Mouse (Mus musculus): Measurements from ENCODE around the gene Fgfr2. TPM values are rescaled to one million over a fixed set of nuclear protein-coding genes. Genes with fewer than 3 reads are reported as not detected.

Fgfr2 gene
- total and polyA plus RNA-seq, 2 experiments from 2014 or later, result 17.1 to 47.6 TPM

GRCm38 (mm10) chr7:130940733-130941132 is 2182.4 kb downstream of the Fgfr2 start:
- no peaks in the 10 kb centered on the region for H3K9me3 ChIP-seq (ENCODE audit: low read length)
- no peaks in the 10 kb centered on the region for H3K4me1 ChIP-seq (ENCODE audit: insufficient read depth)
- no peak overlapping the region for H3K4me2 ChIP-seq (ENCODE audit: low read depth)
- H3K36me3 ChIP-seq (ENCODE audit: insufficient read depth), result no peaks in the 10 kb centered on the region
- 71% methylated on average over 8 of the region's 8 CpGs for WGBS
- H3K27ac ChIP-seq (ENCODE audit: low read depth, low read length), result no peak overlapping the region
- ATAC-seq (no peak), DNase-seq (no peak)
- no peak overlapping the region for H3K4me3 ChIP-seq (ENCODE audit: low read depth, low read length)
- peaks cover 20% of the 10 kb centered on the region for H3K27me3 ChIP-seq (ENCODE audit: insufficient read depth, low read length)
- H3K9ac ChIP-seq, result no peak overlapping the region
- TF ChIP-seq CTCF (IDR thresholded peaks at IDR 0.05; ENCODE audit: low read depth), result no peak

GRCm38 (mm10) chr7:130938896-130939295 is 2184.3 kb downstream of the Fgfr2 start:
- Histone ChIP-seq H3K27ac (ENCODE audit: low read depth, low read length) (no peak overlapping the region), H3K9me3 (ENCODE audit: low read length) (no peaks in the 10 kb centered on the region), H3K4me3 (ENCODE audit: low read depth, low read length) (no peak overlapping the region), H3K9ac (no peak overlapping the region), H3K4me2 (ENCODE audit: low read depth) (no peak overlapping the region), H3K4me1 (ENCODE audit: insufficient read depth) (peaks cover 7% of the 10 kb centered on the region), H3K36me3 (ENCODE audit: insufficient read depth) (no peaks in the 10 kb centered on the region), H3K27me3 (ENCODE audit: insufficient read depth, low read length) (peaks cover 33% of the 10 kb centered on the region)
- TF ChIP-seq CTCF (IDR thresholded peaks at IDR 0.05; ENCODE audit: low read depth), result no peak
- DNase-seq (no peak), ATAC-seq (no peak)
- WGBS, result 87% methylated on average over 8 of the region's 8 CpGs

GRCm38 (mm10) chr7:130938005-130938404 is 2185.1 kb downstream of the Fgfr2 start:
- ATAC-seq (no peak), DNase-seq (no peak)
- 62% methylated on average over 4 of the region's 4 CpGs for WGBS
- Histone ChIP-seq H3K9ac (no peak overlapping the region), H3K36me3 (ENCODE audit: insufficient read depth) (no peaks in the 10 kb centered on the region), H3K9me3 (ENCODE audit: low read length) (no peaks in the 10 kb centered on the region), H3K27ac (ENCODE audit: low read depth, low read length) (no peak overlapping the region), H3K27me3 (ENCODE audit: insufficient read depth, low read length) (peaks cover 33% of the 10 kb centered on the region), H3K4me1 (ENCODE audit: insufficient read depth) (peaks cover 7% of the 10 kb centered on the region), H3K4me2 (ENCODE audit: low read depth) (no peak overlapping the region), H3K4me3 (ENCODE audit: low read depth, low read length) (no peak overlapping the region)
- TF ChIP-seq CTCF (IDR thresholded peaks at IDR 0.05; ENCODE audit: low read depth), result no peak

GRCm38 (mm10) chr7:130937266-130937841 is 2185.8 kb downstream of the Fgfr2 start:
- no peak for DNase-seq
- H3K4me3 ChIP-seq (ENCODE audit: low read depth, low read length), result 0 out of 2 replicates have a peak overlapping the region, but pooled peaks have one; percentile 1
- 27% methylated on average over 12 of the region's 12 CpGs for WGBS

GRCm38 (mm10) chr7:130936472-130936951 is 2186.6 kb downstream of the Fgfr2 start:
- Histone ChIP-seq H3K9me3 (ENCODE audit: low read length) (no peaks in the 10 kb centered on the region), H3K27ac (ENCODE audit: low read depth, low read length) (peak overlapping the region; percentile 29; the same call in 1 of the 2 replicates), H3K4me2 (ENCODE audit: low read depth) (peak overlapping the region; percentile 67), H3K4me1 (ENCODE audit: insufficient read depth) (peaks cover 7% of the 10 kb centered on the region), H3K36me3 (ENCODE audit: insufficient read depth) (no peaks in the 10 kb centered on the region), H3K9ac (peak overlapping the region; percentile 41), H3K4me3 (ENCODE audit: low read depth, low read length) (peak overlapping the region; percentile 46), H3K27me3 (ENCODE audit: insufficient read depth, low read length) (peaks cover 33% of the 10 kb centered on the region)
- peak; percentile 56 for ATAC-seq
- whole genome bisulfite sequencing, result 2% methylated on average over 49 of the region's 49 CpGs
- no peak for TF ChIP-seq CTCF (IDR thresholded peaks at IDR 0.05; ENCODE audit: low read depth)
- DNase-seq, result no peak

More at GRCm38 (mm10) chr7:130937266-130937841, 2185.8 kb downstream of the Fgfr2 start:
- H3K4me2 ChIP-seq (ENCODE audit: low read depth), result peak overlapping the region; percentile 67
- no peak overlapping the region for H3K27ac ChIP-seq (ENCODE audit: low read depth, low read length)
- no peak for ATAC-seq
- no peak for TF ChIP-seq CTCF (IDR thresholded peaks at IDR 0.05; ENCODE audit: low read depth)
- peaks cover 7% of the 10 kb centered on the region for H3K4me1 ChIP-seq (ENCODE audit: insufficient read depth)
- no peak overlapping the region for H3K9ac ChIP-seq
- peaks cover 33% of the 10 kb centered on the region for H3K27me3 ChIP-seq (ENCODE audit: insufficient read depth, low read length)
- H3K36me3 ChIP-seq (ENCODE audit: insufficient read depth), result no peaks in the 10 kb centered on the region
- H3K9me3 ChIP-seq (ENCODE audit: low read length), result no peaks in the 10 kb centered on the region

- Histone ChIP-seq H3K27me3 (ENCODE audit: insufficient read depth, low read length) (peaks cover 33% of the 10 kb centered on the region), H3K27ac (ENCODE audit: low read depth, low read length) (peak within 1 kb of the TSS; percentile 29; the same call in 1 of the 2 replicates), H3K9ac (peak within 1 kb of the TSS; percentile 41)
These were observed 2187.2 kb downstream of the Fgfr2 start, which contains the start of gene Htra1 for GRCm38 (mm10) chr7:130935793-130936471. Gene Htra1 (plus strand): TSS chr7:130936111.

GRCm38 (mm10) chr7:130935421-130935792 is 2187.7 kb downstream of the Fgfr2 start:
- Histone ChIP-seq H3K27ac (ENCODE audit: low read depth, low read length) (no peak overlapping the region), H3K4me2 (ENCODE audit: low read depth) (peak overlapping the region; percentile 67), H3K4me1 (ENCODE audit: insufficient read depth) (peaks cover 7% of the 10 kb centered on the region), H3K9ac (no peak overlapping the region), H3K4me3 (ENCODE audit: low read depth, low read length) (peak overlapping the region; percentile 46), H3K9me3 (ENCODE audit: low read length) (no peaks in the 10 kb centered on the region), H3K27me3 (ENCODE audit: insufficient read depth, low read length) (peaks cover 33% of the 10 kb centered on the region), H3K36me3 (ENCODE audit: insufficient read depth) (no peaks in the 10 kb centered on the region)
- no peak for ATAC-seq
- TF ChIP-seq CTCF (IDR thresholded peaks at IDR 0.05; ENCODE audit: low read depth), result no peak
- 8% methylated on average over 16 of the region's 16 CpGs for WGBS
- no peak for DNase-seq

More at GRCm38 (mm10) chr7:130935793-130936471, 2187.2 kb downstream of the Fgfr2 start, which contains the start of gene Htra1:
- no peaks in the 10 kb centered on the region for H3K9me3 ChIP-seq (ENCODE audit: low read length)
- 3% methylated on average over 66 of the region's 70 CpGs for WGBS
- peak within 1 kb of the TSS; percentile 67 for H3K4me2 ChIP-seq (ENCODE audit: low read depth)
- peak within 1 kb of the TSS; percentile 46 for H3K4me3 ChIP-seq (ENCODE audit: low read depth, low read length)
- H3K36me3 ChIP-seq (ENCODE audit: insufficient read depth), result no peaks in the 10 kb centered on the region
- H3K4me1 ChIP-seq (ENCODE audit: insufficient read depth), result peaks cover 7% of the 10 kb centered on the region
- ATAC-seq (peak; percentile 91), DNase-seq (peak; percentile 70)
- no peak for TF ChIP-seq CTCF (IDR thresholded peaks at IDR 0.05; ENCODE audit: low read depth)

Measured in forebrain, postnatal 0 days (tissue).